Mouse (Mus musculus) B cell, adult 2 months (primary cell): ENCODE data around the gene Slc31a1.

Source experiments
- DNase-seq, 2 experiments: peaks; one replicate each; pipeline ENCODE4 v3.0.0; 2022

Slc31a1 gene

GRCm38 (mm10) chr4:62408601-62409282, 48.2 kb downstream of the Slc31a1 start, which contains the start of the genes Cdc26 and Prpf4:
Cdc26 (minus strand) TSS chr4:62408642.
Prpf4 (plus strand) TSS chr4:62408797.
- DNase-seq = peak; percentile 94 to 96

GRCm38 (mm10) chr4:62409615-62410014, 49.1 kb downstream of the Slc31a1 start:
- peak in 1 of 2 experiments; percentile 7 for DNase-seq

GRCm38 (mm10) chr4:62410325-62410724, 49.8 kb downstream of the Slc31a1 start:
- DNase-seq = no peak

GRCm38 (mm10) chr4:62411606-62412005, 51.1 kb downstream of the Slc31a1 start:
- DNase-seq = no peak

- DNase-seq = no peak
Observed at GRCm38 (mm10) chr4:62418448-62418847, 57.9 kb downstream of the Slc31a1 start.

- DNase-seq = no peak
Observed at GRCm38 (mm10) chr4:62419091-62419490, 58.6 kb downstream of the Slc31a1 start.

- no peak for DNase-seq
Observed at GRCm38 (mm10) chr4:62425891-62426290, 65.4 kb downstream of the Slc31a1 start.

GRCm38 (mm10) chr4:62427978-62428758, 67.6 kb downstream of the Slc31a1 start:
- DNase-seq = no peak

GRCm38 (mm10) chr4:62429616-62430015, 69.1 kb downstream of the Slc31a1 start:
- DNase-seq = no peak

GRCm38 (mm10) chr4:62430678-62431077, 70.2 kb downstream of the Slc31a1 start:
- DNase-seq = no peak

GRCm38 (mm10) chr4:62431522-62431921, 71.0 kb downstream of the Slc31a1 start:
- no peak for DNase-seq

GRCm38 (mm10) chr4:62433939-62434870, 73.7 kb downstream of the Slc31a1 start:
- no peak for DNase-seq

- no peak for DNase-seq
Observed at GRCm38 (mm10) chr4:62435081-62435480, 74.6 kb downstream of the Slc31a1 start, which contains the start of gene Rnf183. Rnf183 (minus strand) TSS chr4:62435252.

GRCm38 (mm10) chr4:62437256-62437778, 76.8 kb downstream of the Slc31a1 start:
- DNase-seq = no peak

GRCm38 (mm10) chr4:62437871-62438270, 77.3 kb downstream of the Slc31a1 start:
- no peak for DNase-seq

- DNase-seq = no peak
Observed at GRCm38 (mm10) chr4:62439793-62440192, 79.3 kb downstream of the Slc31a1 start.

GRCm38 (mm10) chr4:62440544-62440943, 80.0 kb downstream of the Slc31a1 start:
- no peak for DNase-seq

- DNase-seq = no peak
Observed at GRCm38 (mm10) chr4:62440986-62441385, 80.5 kb downstream of the Slc31a1 start.
